Mouse (Mus musculus) C2C12 (cell line): ENCODE results near the gene Npy5r.

ENCODE experiments used
- CEBPB ChIP-seq: IDR thresholded peaks from one replicate; pipeline ENCODE4 v1.6.1; 2011; ENCODE audit warnings: low read depth, mild to moderate bottlenecking, control low read depth, moderate library complexity
- CTCF ChIP-seq: IDR thresholded peaks from one replicate; pipeline ENCODE4 v1.5.1; 2011; ENCODE audit not compliant: control insufficient read depth, insufficient read depth, insufficient read length
- MYOD1 ChIP-seq: IDR thresholded peaks from one replicate; pipeline ENCODE4 v1.6.1; 2011; ENCODE audit warnings: low read depth; ENCODE audit not compliant: control insufficient read depth, insufficient read length
- MYOG ChIP-seq: IDR thresholded peaks from one replicate; pipeline ENCODE4 v1.6.1; 2011; ENCODE audit not compliant: control insufficient read depth, insufficient read length; ENCODE audit errors: extremely low read depth

DNA sequence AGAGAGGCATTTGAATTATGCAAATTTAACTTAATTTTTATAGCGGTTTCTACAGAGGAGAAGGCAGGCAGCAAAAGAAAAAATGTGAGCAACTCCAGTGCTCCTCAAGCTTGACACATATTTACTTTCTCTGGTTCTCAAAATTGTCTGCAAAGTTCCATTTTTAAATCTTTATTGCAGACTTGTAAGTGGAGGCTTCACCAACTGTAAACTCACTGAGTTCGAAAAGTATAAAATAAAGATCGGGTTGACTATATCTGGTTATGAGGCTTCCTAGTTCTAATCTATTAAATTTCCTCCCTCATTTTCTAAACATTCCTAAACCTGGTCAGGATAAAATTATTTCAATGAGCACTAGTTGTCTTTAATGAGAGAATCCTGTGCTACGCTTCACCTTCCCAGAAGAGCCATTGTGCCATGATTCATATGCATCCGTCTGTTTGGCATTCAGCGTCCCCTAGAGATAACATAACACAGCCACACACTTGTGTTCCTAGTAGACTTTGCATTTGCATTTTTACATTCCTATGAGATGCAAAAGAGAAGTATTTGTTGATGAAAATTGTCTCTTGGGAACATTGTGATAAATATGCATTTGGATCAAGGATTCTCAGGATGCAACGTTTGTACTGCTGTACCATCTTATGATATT, 26.5 kb upstream of the Npy5r start:
- TF ChIP-seq CTCF (no peak), CEBPB (no peak), MYOD1 (no peak), MYOG (no peak)
